Mouse (Mus musculus): ENCODE measurements around the gene Timm17b. TPM values are rescaled to one million over a fixed set of nuclear protein-coding genes. Genes with fewer than 3 reads are reported as not detected.

Timm17b gene
- 162 TPM for polyA plus RNA-seq (2017; shearing (Covaris generic))

GRCm38 (mm10) chrX:7898880-7899874 lies at the start of gene Timm17b, which contains the start of gene Pqbp1:
TSS of gene Timm17b (plus strand) at chrX:7899357.
TSS of gene Pqbp1 (minus strand) at chrX:7899269.

GRCm38 (mm10) chrX:7878007-7878419 lies 21.1 kb upstream of the Timm17b start, which contains the start of gene Pim2:
TSS of gene Pim2 (plus strand) at chrX:7878262.

GRCm38 (mm10) chrX:7883841-7884567 lies 15.2 kb upstream of the Timm17b start, which contains the start of gene Slc35a2:
TSS of gene Slc35a2 (plus strand) at chrX:7884028.

GRCm38 (mm10) chrX:7907735-7908134 lies 8.6 kb downstream of the Timm17b start, which contains the start of gene Gm10491:
TSS of gene Gm10491 (minus strand) at chrX:7907835.

GRCm38 (mm10) chrX:7909242-7909641 lies 10.1 kb downstream of the Timm17b start, which contains the start of gene Gm10490:
TSS of gene Gm10490 (plus strand) at chrX:7909542.

GRCm38 (mm10) chrX:7919601-7920383 lies 20.6 kb downstream of the Timm17b start, which contains the start of gene Pcsk1n:
TSS of gene Pcsk1n (plus strand) at chrX:7919822.

GRCm38 (mm10) chrX:7928270-7928790 lies 29.2 kb downstream of the Timm17b start, which contains the start of gene Eras:
TSS of gene Eras (minus strand) at chrX:7928607.

GRCm38 (mm10) chrX:7947108-7947899 lies 48.1 kb downstream of the Timm17b start, which contains the start of gene Hdac6:
TSS of gene Hdac6 (minus strand) at chrX:7947889.

Other genes starting within 250 kb of the Timm17b start
- gene Prickle3, start 242.1 kb upstream of the Timm17b start, polyA plus RNA-seq (2017; shearing (Covaris generic)), result 43.5 TPM
- gene Plp2, start 228.0 kb upstream of the Timm17b start, polyA plus RNA-seq (2017; shearing (Covaris generic)), result 122 TPM
- gene Magix, start 218.1 kb upstream of the Timm17b start, polyA plus RNA-seq (2017; shearing (Covaris generic)), result not detected
- gene Gpkow, start 202.2 kb upstream of the Timm17b start, polyA plus RNA-seq (2017; shearing (Covaris generic)), result 87.5 TPM
- gene Wdr45, start 185.0 kb upstream of the Timm17b start, polyA plus RNA-seq (2017; shearing (Covaris generic)), result 79.9 TPM
- not detected for gene Gm45208, start 177.1 kb upstream of the Timm17b start, polyA plus RNA-seq (2017; shearing (Covaris generic))
- gene Praf2, start 170.9 kb upstream of the Timm17b start, polyA plus RNA-seq (2017; shearing (Covaris generic)), result 40.0 TPM
- 0.29 TPM for gene Ccdc120, start 148.5 kb upstream of the Timm17b start, polyA plus RNA-seq (2017; shearing (Covaris generic))
- 55.8 TPM for gene Tfe3, start 136.8 kb upstream of the Timm17b start, polyA plus RNA-seq (2017; shearing (Covaris generic))
- 120 TPM for gene Gripap1, start 109.6 kb upstream of the Timm17b start, polyA plus RNA-seq (2017; shearing (Covaris generic))
- 1.6 TPM for gene Kcnd1, start 77.1 kb upstream of the Timm17b start, polyA plus RNA-seq (2017; shearing (Covaris generic))
- gene Otud5, start 58.0 kb upstream of the Timm17b start, polyA plus RNA-seq (2017; shearing (Covaris generic)), result 22.0 TPM
- 85.7 TPM for gene Pim2, start 21.1 kb upstream of the Timm17b start, polyA plus RNA-seq (2017; shearing (Covaris generic))
- 44.9 TPM for gene Slc35a2, start 15.3 kb upstream of the Timm17b start, polyA plus RNA-seq (2017; shearing (Covaris generic))
- gene Pqbp1, start 88 bp upstream of the Timm17b start, polyA plus RNA-seq (2017; shearing (Covaris generic)), result 158 TPM
- not detected for gene Gm10491, start 8.5 kb downstream of the Timm17b start, polyA plus RNA-seq (2017; shearing (Covaris generic))
- not detected for gene Gm10490, start 10.2 kb downstream of the Timm17b start, polyA plus RNA-seq (2017; shearing (Covaris generic))
- gene Pcsk1n, start 20.5 kb downstream of the Timm17b start, polyA plus RNA-seq (2017; shearing (Covaris generic)), result not detected
- gene Eras, start 29.2 kb downstream of the Timm17b start, polyA plus RNA-seq (2017; shearing (Covaris generic)), result not detected
- 26.4 TPM for gene Hdac6, start 48.5 kb downstream of the Timm17b start, polyA plus RNA-seq (2017; shearing (Covaris generic))
- gene Gata1, start 78.7 kb downstream of the Timm17b start, polyA plus RNA-seq (2017; shearing (Covaris generic)), result 39.8 TPM
- gene Glod5, start 119.1 kb downstream of the Timm17b start, polyA plus RNA-seq (2017; shearing (Covaris generic)), result not detected
- 31.3 TPM for gene Suv39h1, start 175.4 kb downstream of the Timm17b start, polyA plus RNA-seq (2017; shearing (Covaris generic))
- 74.8 TPM for gene Was, start 191.1 kb downstream of the Timm17b start, polyA plus RNA-seq (2017; shearing (Covaris generic))
- gene Wdr13, start 233.5 kb downstream of the Timm17b start, polyA plus RNA-seq (2017; shearing (Covaris generic)), result 36.5 TPM
- gene Rbm3, start 246.5 kb downstream of the Timm17b start, polyA plus RNA-seq (2017; shearing (Covaris generic)), result 601 TPM

All from inflammation-experienced regulatory T-cells, adult 16 weeks (primary cell).